Mouse (Mus musculus) cerebellum, adult 2 months (tissue): ENCODE data around the gene Pik3cb.

Experiments used
- CTCF ChIP-seq: fragments of 200-500 bp; IDR thresholded peaks from 2 replicates; pipeline ENCODE4 v1.5.1; 2011; ENCODE audit warnings: low read depth, mild to moderate bottlenecking, control low read depth, low read length, moderate library complexity, borderline replicate concordance; ENCODE audit not compliant: insufficient read depth
- POLR2A ChIP-seq: fragments of 200-500 bp; IDR thresholded peaks from 2 replicates; pipeline ENCODE4 v1.6.1; 2011; ENCODE audit warnings: low read length, control low read depth, borderline replicate concordance; ENCODE audit not compliant: insufficient read depth

GRCm38 (mm10) chr9:99141618-99142017 lies 1.2 kb upstream of the Pik3cb start:
- TF ChIP-seq POLR2A (no peak), CTCF (no peak)
